Mouse (Mus musculus) midbrain, embryonic 11.5 days (tissue): ENCODE measurements around the gene Gm45140. TPM values are rescaled to one million over a fixed set of nuclear protein-coding genes. Genes with fewer than 3 reads are reported as not detected.

Experiments
- ATAC-seq: fragments of 200-750 bp; cut with Nextera tagmentation; 2 replicates; pipeline ENCODE4 v1.8.0; 2017; ENCODE audit warnings: moderate TSS enrichment, moderate library complexity; ENCODE audit not compliant: low FRiP score
- DNase-seq: peaks from one replicate; pipeline ENCODE4 v3.0.0; 2015; ENCODE audit warnings: low spot score; ENCODE audit errors: missing footprints
- H3K27ac ChIP-seq: fragments of 300-500 bp; sonication (generic); 2 replicates; pipeline ENCODE4 v1.5.1; 2014; ENCODE audit warnings: low read depth, low read length
- H3K27me3 ChIP-seq: fragments of 300-500 bp; sonication (generic); 2 replicates; pipeline ENCODE4 v1.6.1; 2014; ENCODE audit warnings: mild to moderate bottlenecking, low read length, moderate library complexity, mixed read lengths; ENCODE audit not compliant: control insufficient read depth, insufficient read depth
- H3K36me3 ChIP-seq: fragments of 300-500 bp; sonication (generic); 2 replicates; pipeline ENCODE4 v1.6.1; 2014; ENCODE audit warnings: mild to moderate bottlenecking, low read length, moderate library complexity, mixed read lengths; ENCODE audit not compliant: control insufficient read depth, insufficient read depth
- H3K4me1 ChIP-seq: fragments of 300-500 bp; sonication (generic); 2 replicates; pipeline ENCODE4 v1.6.1; 2014; ENCODE audit warnings: low read length; ENCODE audit not compliant: control insufficient read depth, insufficient read depth
- H3K4me2 ChIP-seq: fragments of 300-500 bp; sonication (generic); 2 replicates; pipeline ENCODE4 v1.6.1; 2014; ENCODE audit warnings: mild to moderate bottlenecking, moderate library complexity
- H3K4me3 ChIP-seq: fragments of 300-500 bp; sonication (generic); 2 replicates; pipeline ENCODE4 v1.5.1; 2014; ENCODE audit warnings: low read depth, low read length
- H3K9ac ChIP-seq: fragments of 300-500 bp; sonication (generic); 2 replicates; pipeline ENCODE4 v1.6.1; 2014; ENCODE audit warnings: low read length
- H3K9me3 ChIP-seq: fragments of 300-500 bp; sonication (generic); 2 replicates; pipeline ENCODE4 v1.6.1; 2016; ENCODE audit warnings: low read length; ENCODE audit not compliant: control insufficient read depth
- WGBS: fragments of 180-500 bp; shearing (Covaris S2); extraction: QIAGEN DNeasy Blood & Tissue Kit; methylation state at CpG from one replicate; pipeline ENCODE4 v1.1.7; 2014; 5-methylcytosine and 5-hydroxymethylcytosine counted together
- polyA plus RNA-seq: library from polyadenylated mRNA; unstranded; fragments of >200 nt; fragmentation: Nextera tagmentation; extraction: Ambion mirVana; gene quantifications from 2 replicates; pipeline ENCODE4 v1.2.1, GENCODE M21; 2014

Gene Gm45140
- polyA plus RNA-seq, 1 experiment from 2014 or later = 1.9 TPM

DNA sequence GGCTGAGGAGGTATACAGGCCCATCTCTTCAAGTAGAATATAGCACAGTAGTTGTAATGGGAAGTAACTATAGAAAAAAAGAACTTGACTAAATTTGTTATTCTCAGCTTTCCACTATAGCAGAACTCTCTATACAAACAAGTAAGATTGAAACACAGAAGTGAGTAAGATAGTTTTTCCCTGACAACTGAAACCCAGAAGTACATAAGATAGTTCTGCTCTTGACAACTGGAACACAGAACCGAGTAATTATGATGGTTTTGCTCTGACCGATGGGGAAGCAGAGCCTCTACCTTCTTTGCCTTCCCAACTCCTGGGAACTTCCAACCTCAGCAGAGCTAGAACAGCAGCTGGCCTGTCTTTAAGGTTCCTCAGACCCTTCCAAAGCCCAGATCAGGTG, 26.5 kb downstream of the Gm45140 start:
- no peaks in the 10 kb centered on the region for H3K9me3 ChIP-seq
- H3K27ac ChIP-seq = no peak overlapping the region
- H3K36me3 ChIP-seq = no peaks in the 10 kb centered on the region
- 97% methylated on average over 2 of the region's 2 CpGs for WGBS
- no peak overlapping the region for H3K9ac ChIP-seq
- H3K27me3 ChIP-seq = no peaks in the 10 kb centered on the region
- peaks cover 8% of the 10 kb centered on the region for H3K4me1 ChIP-seq
- ATAC-seq = no peak
- no peak for DNase-seq
- no peak overlapping the region for H3K4me3 ChIP-seq
- H3K4me2 ChIP-seq = no peak overlapping the region

DNA sequence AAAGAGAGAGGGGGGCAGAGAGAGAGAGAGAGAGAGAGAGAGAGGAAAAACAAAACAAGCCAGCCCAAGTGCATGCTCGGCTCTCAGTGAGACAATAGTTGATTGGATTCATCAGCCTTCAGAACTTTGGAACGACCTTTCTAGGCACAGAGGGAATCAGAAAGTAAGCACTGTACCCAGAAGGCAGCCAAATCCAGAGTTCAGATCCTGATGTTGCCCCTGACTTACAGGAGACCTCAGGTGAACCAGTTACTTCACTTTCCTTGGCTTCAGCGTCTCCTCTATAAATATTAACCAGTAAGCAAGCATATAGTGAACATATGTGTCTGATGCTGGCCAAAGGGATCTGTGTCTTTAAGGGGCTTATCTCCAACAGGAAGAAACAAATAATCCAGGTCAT, 27.1 kb downstream of the Gm45140 start:
- ATAC-seq = no peak
- Histone ChIP-seq H3K36me3 (no peaks in the 10 kb centered on the region), H3K27ac (no peak overlapping the region), H3K4me2 (no peak overlapping the region), H3K4me3 (no peak overlapping the region), H3K27me3 (no peaks in the 10 kb centered on the region), H3K9me3 (no peaks in the 10 kb centered on the region), H3K9ac (no peak overlapping the region), H3K4me1 (peaks cover 8% of the 10 kb centered on the region)
- 79% methylated on average over 3 of the region's 3 CpGs for WGBS
- peak; percentile 73 for DNase-seq

DNA sequence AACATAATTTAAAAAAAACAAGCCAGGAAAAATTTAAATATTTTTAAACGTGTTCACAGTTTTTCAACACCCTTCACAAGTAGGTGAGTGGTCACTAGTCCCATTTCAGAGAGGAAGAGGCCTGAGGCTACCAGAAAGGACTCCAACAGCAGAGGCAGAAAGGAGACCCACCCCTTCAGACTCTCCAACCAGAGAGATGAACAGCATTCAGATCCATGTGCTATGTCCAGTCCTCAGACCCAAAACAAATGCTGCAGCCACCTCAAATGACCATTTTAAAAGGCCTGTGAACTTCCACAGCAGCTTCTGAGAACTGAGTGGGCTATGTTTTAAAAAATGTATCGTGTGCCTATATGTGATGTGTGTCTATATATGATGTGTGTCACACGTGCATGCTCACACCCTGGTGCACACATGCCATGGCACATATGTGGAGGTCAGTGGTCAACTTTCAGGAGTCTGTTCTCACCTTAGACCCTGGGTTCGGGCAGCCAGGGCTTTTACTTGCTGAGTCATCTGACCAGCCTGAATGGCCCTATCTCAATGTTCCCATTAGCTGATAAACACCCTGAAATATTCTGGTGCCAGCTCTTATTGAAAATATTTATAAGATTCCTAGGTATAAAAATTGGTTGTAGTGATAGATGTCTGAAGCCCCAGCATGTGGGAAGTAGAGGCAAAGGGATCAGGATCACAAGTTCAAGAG, 27.7 kb downstream of the Gm45140 start:
- Histone ChIP-seq H3K4me1 (peaks cover 8% of the 10 kb centered on the region), H3K4me2 (no peak overlapping the region), H3K27ac (no peak overlapping the region), H3K9me3 (no peaks in the 10 kb centered on the region), H3K36me3 (no peaks in the 10 kb centered on the region), H3K27me3 (no peaks in the 10 kb centered on the region), H3K9ac (no peak overlapping the region), H3K4me3 (no peak overlapping the region)
- DNase-seq (peak; percentile 54), ATAC-seq (no peak)
- WGBS = 84% methylated on average over 4 of the region's 4 CpGs

GRCm38 (mm10) chr6:87806857-87807256, 28.7 kb downstream of the Gm45140 start:
- ATAC-seq = no peak
- Histone ChIP-seq H3K9ac (no peak overlapping the region), H3K36me3 (no peaks in the 10 kb centered on the region), H3K4me2 (no peak overlapping the region), H3K27ac (no peak overlapping the region), H3K9me3 (no peaks in the 10 kb centered on the region), H3K4me3 (no peak overlapping the region), H3K27me3 (no peaks in the 10 kb centered on the region), H3K4me1 (peaks cover 5% of the 10 kb centered on the region; the same call in 1 of the 2 replicates)
- 70% methylated on average over 2 of the region's 2 CpGs for WGBS
- peak; percentile 39 for DNase-seq

DNA sequence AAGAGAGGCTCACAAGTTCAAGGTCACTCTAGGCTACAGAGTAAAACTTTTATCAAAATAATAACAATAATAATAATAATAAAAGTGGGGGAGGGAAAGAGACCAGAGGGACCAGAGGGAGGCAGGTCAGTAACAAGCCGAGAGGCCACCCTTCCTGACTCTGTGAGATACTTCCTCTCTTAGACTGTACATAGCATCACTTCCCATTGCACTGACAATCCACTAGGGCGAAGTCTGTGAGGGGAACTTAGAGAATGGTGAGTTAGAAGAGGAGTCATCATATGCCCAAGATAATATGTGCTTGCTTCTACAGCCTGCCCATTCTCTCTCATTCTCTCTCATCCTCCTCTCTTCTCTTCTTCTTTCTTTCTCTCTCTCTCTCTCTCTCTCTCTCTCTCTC, 29.6 kb downstream of the Gm45140 start:
- H3K4me2 ChIP-seq = no peak overlapping the region
- H3K9ac ChIP-seq = no peak overlapping the region
- WGBS = 89% methylated on average over 2 of the region's 2 CpGs
- no peak overlapping the region for H3K27ac ChIP-seq
- no peaks in the 10 kb centered on the region for H3K36me3 ChIP-seq
- H3K27me3 ChIP-seq = no peaks in the 10 kb centered on the region
- no peaks in the 10 kb centered on the region for H3K9me3 ChIP-seq
- no peak for DNase-seq
- no peak overlapping the region for H3K4me3 ChIP-seq
- no peak for ATAC-seq
- peaks cover 5% of the 10 kb centered on the region; the same call in 1 of the 2 replicates for H3K4me1 ChIP-seq

DNA sequence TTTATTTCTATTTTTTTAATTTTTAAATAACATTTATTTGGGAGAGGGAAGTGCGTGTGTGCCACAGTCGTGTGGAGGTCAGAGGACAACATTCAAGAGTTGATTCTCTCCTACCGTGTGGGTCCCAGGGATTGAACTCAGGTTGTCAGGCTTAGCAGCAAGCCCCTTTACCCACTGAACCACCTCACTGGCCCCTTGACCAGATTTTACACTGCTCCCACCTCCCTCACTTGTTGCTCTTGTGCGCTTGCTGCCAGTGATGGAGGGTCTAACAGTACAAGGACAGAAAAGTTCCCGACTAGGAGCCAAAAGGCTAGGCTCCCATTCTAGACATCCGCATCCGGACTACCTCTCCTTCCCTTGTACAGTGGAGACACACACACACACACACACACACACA, 30.1 kb downstream of the Gm45140 start:
- no peak for ATAC-seq
- no peaks in the 10 kb centered on the region for H3K36me3 ChIP-seq
- WGBS = 93% methylated on average over 7 of the region's 7 CpGs

GRCm38 (mm10) chr6:87804886-87805285, 30.7 kb downstream of the Gm45140 start:
- Histone ChIP-seq H3K4me2 (no peak overlapping the region), H3K9me3 (no peaks in the 10 kb centered on the region), H3K27ac (no peak overlapping the region), H3K4me3 (no peak overlapping the region), H3K4me1 (no peaks in the 10 kb centered on the region), H3K36me3 (no peaks in the 10 kb centered on the region), H3K9ac (no peak overlapping the region), H3K27me3 (no peaks in the 10 kb centered on the region)
- ATAC-seq (no peak), DNase-seq (no peak)
- 80% methylated on average over 7 of the region's 7 CpGs for WGBS

More for the DNA sequence above, 30.1 kb downstream of the Gm45140 start:
- H3K4me2 ChIP-seq = no peak overlapping the region
- no peak for DNase-seq
- no peak overlapping the region for H3K9ac ChIP-seq
- H3K4me1 ChIP-seq = no peaks in the 10 kb centered on the region; the same call in 1 of the 2 replicates
- no peaks in the 10 kb centered on the region for H3K27me3 ChIP-seq
- no peak overlapping the region for H3K4me3 ChIP-seq
- no peak overlapping the region for H3K27ac ChIP-seq
- no peaks in the 10 kb centered on the region for H3K9me3 ChIP-seq

DNA sequence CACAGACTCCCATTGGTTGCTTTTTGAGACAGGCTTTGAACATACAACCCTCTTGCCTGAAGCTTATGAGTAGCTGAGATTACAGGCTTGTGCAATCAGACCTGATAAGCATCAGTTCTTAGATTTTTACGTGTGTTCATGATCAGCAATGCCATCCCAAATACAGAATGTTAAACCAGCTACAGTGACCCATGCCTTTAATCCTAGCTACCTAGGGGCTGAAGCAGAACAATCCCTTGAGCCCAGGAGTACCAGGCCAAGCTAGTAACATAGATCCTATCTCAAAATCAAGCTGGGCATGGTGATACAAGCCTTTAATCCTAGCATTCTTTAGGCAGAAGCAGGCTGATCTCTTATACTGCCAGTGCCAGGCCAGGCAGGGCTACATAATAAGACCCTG, 31.6 kb downstream of the Gm45140 start:
- Histone ChIP-seq H3K36me3 (no peaks in the 10 kb centered on the region), H3K9me3 (no peaks in the 10 kb centered on the region), H3K4me2 (no peak overlapping the region), H3K27ac (no peak overlapping the region), H3K9ac (no peak overlapping the region), H3K4me3 (no peak overlapping the region), H3K27me3 (no peaks in the 10 kb centered on the region), H3K4me1 (no peaks in the 10 kb centered on the region)
- ATAC-seq = no peak
- DNase-seq = peak; percentile 28
- 81% methylated on average over 1 of the region's 1 CpGs for WGBS

- Histone ChIP-seq H3K27ac (no peak overlapping the region), H3K27me3 (no peaks in the 10 kb centered on the region), H3K4me3 (no peak overlapping the region), H3K4me1 (no peaks in the 10 kb centered on the region), H3K9ac (no peak overlapping the region), H3K4me2 (no peak overlapping the region), H3K9me3 (no peaks in the 10 kb centered on the region), H3K36me3 (no peaks in the 10 kb centered on the region)
- no peak for DNase-seq
- ATAC-seq = no peak
- 90% methylated on average over 7 of the region's 7 CpGs for WGBS
These were observed 33.1 kb downstream of the Gm45140 start for GRCm38 (mm10) chr6:87802462-87802861.
